Mouse (Mus musculus): ENCODE results near the gene Erbb3. TPM values are rescaled to one million over a fixed set of nuclear protein-coding genes. Genes with fewer than 3 reads are reported as not detected.
"Not testable (repeated sequence)": the region's sequence is repeated elsewhere in the genome, so short reads cannot be mapped to it uniquely, and the experiment has no call there.

Gene Erbb3
- polyA plus RNA-seq, 1 experiment from 2014 or later, result 0.19 TPM

DNA sequence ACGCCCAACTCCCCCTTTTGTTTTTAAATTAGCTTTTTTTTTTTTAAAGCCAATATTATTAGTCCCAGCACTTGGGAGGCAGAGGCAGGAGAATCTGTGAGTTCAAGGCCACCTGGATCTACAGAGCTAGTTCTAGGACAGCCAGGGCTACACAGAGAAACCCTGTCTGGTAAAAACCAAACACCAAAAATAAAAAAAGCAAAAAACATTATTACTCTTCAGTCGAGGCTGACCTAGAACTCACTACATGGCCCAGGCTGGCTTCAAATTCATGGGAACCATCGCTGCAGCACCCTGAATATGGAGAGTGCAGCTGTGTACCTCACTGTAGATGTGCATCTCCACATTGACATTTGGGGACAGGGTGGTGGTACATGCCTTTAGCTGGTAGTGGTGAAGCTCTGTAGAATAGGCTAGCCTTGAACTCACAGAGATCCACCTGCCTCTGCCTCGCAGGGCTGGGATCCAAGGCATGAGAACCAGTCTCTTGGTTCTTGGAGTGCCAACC, 33.7 kb upstream of the Erbb3 start:
- not testable (repeated sequence) for H3K9ac ChIP-seq (replicated peaks); ATAC-seq; H3K27me3 ChIP-seq; H3K27ac ChIP-seq; H3K4me3 ChIP-seq (replicated peaks); H3K4me2 ChIP-seq (replicated peaks); H3K9me3 ChIP-seq; H3K4me1 ChIP-seq (replicated peaks)
- WGBS, result 83% methylated on average over 4 of the region's 4 CpGs
- H3K36me3 ChIP-seq, result peaks cover 26% of the 10 kb centered on the region

- H3K9me3 ChIP-seq, result no peaks in the 10 kb centered on the region
- no peak for ATAC-seq
- peaks cover 9% of the 10 kb centered on the region for H3K4me1 ChIP-seq (replicated peaks)
- peaks cover 26% of the 10 kb centered on the region for H3K36me3 ChIP-seq
- H3K27me3 ChIP-seq, result no peaks in the 10 kb centered on the region
- H3K9ac ChIP-seq (replicated peaks), result no peak overlapping the region
- H3K4me3 ChIP-seq (replicated peaks), result no peak overlapping the region
- no peak overlapping the region for H3K27ac ChIP-seq
- no peak overlapping the region for H3K4me2 ChIP-seq (replicated peaks)
- 84% methylated on average over 4 of the region's 4 CpGs for WGBS
These were observed 33.2 kb upstream of the Erbb3 start for GRCm38 (mm10) chr10:128622702-128623101.

- Histone ChIP-seq H3K27me3 (no peaks in the 10 kb centered on the region), H3K9ac (replicated peaks) (no peak overlapping the region), H3K9me3 (no peaks in the 10 kb centered on the region), H3K4me3 (replicated peaks) (no peak overlapping the region), H3K27ac (no peak overlapping the region), H3K4me1 (replicated peaks) (peaks cover 9% of the 10 kb centered on the region), H3K36me3 (peaks cover 26% of the 10 kb centered on the region), H3K4me2 (replicated peaks) (no peak overlapping the region)
- no peak for ATAC-seq
- 85% methylated on average over 3 of the region's 3 CpGs for WGBS
These were observed 32.6 kb upstream of the Erbb3 start for GRCm38 (mm10) chr10:128621986-128622520.

DNA sequence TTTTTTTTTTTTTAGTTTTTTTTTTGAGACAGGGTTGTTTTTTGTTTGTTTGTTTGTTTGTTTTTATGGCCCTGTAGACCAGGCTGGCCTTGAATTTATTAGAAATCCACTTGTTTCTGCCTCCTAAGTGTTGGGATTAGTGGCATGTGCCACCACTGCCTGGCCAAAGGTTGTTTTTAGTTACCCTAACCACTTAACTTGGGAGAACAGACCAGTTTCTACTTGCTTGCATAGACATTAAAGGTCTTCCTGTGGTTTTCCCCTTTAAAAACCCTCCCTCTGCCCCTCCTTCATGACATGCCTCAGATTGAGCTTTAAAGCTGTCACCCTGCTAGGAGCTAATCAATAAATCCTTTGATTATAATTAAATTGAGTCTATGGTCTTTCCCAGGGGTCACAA, 30.8 kb upstream of the Erbb3 start:
- H3K36me3 ChIP-seq, result peaks cover 26% of the 10 kb centered on the region
- ATAC-seq, result no peak
- H3K9me3 ChIP-seq, result no peaks in the 10 kb centered on the region
- H3K4me2 ChIP-seq (replicated peaks), result no peak overlapping the region
- no peak overlapping the region for H3K27ac ChIP-seq
- H3K9ac ChIP-seq (replicated peaks), result no peak overlapping the region
- H3K4me3 ChIP-seq (replicated peaks), result no peak overlapping the region
- peaks cover 4% of the 10 kb centered on the region for H3K4me1 ChIP-seq (replicated peaks)
- H3K27me3 ChIP-seq, result no peaks in the 10 kb centered on the region

- not testable (repeated sequence) for H3K4me2 ChIP-seq (replicated peaks); H3K27ac ChIP-seq; H3K9me3 ChIP-seq; H3K4me1 ChIP-seq (replicated peaks); H3K4me3 ChIP-seq (replicated peaks); ATAC-seq; H3K27me3 ChIP-seq; H3K9ac ChIP-seq (replicated peaks)
- 93% methylated on average over 5 of the region's 5 CpGs for WGBS
- H3K36me3 ChIP-seq, result peaks cover 19% of the 10 kb centered on the region
These were observed 29.7 kb upstream of the Erbb3 start for GRCm38 (mm10) chr10:128619148-128619547.

DNA sequence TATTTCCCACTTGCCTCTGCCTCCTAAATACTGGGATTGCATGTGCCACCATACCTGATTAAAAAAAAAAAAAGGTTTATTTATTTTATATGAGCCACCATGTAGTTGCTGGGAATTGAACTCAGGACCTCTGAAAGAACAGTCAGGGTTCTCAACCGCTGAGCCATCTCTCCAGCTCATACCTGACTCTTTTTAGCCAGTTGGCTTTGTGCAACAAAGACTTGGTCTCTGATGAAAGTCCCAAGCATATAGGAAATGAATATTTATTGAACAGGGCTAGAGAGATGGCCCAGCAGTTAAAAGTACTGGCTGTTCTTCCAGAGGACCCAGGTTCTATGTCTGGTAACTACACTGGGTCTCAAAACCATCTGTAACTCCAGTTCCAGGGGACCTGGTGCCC, 29.1 kb upstream of the Erbb3 start:
- H3K9me3 ChIP-seq, result no peaks in the 10 kb centered on the region
- 89% methylated on average over 1 of the region's 1 CpGs for WGBS
- H3K9ac ChIP-seq (replicated peaks), result no peak overlapping the region
- H3K36me3 ChIP-seq, result peaks cover 13% of the 10 kb centered on the region
- no peak overlapping the region for H3K4me2 ChIP-seq (replicated peaks)
- no peak for ATAC-seq
- H3K4me1 ChIP-seq (replicated peaks), result no peaks in the 10 kb centered on the region
- no peak overlapping the region for H3K27ac ChIP-seq
- no peaks in the 10 kb centered on the region for H3K27me3 ChIP-seq
- no peak overlapping the region for H3K4me3 ChIP-seq (replicated peaks)

- H3K9me3 ChIP-seq; H3K27ac ChIP-seq; ATAC-seq; H3K4me3 ChIP-seq (replicated peaks); H3K9ac ChIP-seq (replicated peaks); H3K4me1 ChIP-seq (replicated peaks); H3K27me3 ChIP-seq; H3K36me3 ChIP-seq; H3K4me2 ChIP-seq (replicated peaks): not testable (repeated sequence)
- WGBS, result 88% methylated on average over 6 of the region's 7 CpGs
These were observed 26.5 kb upstream of the Erbb3 start for GRCm38 (mm10) chr10:128615798-128616448.

DNA sequence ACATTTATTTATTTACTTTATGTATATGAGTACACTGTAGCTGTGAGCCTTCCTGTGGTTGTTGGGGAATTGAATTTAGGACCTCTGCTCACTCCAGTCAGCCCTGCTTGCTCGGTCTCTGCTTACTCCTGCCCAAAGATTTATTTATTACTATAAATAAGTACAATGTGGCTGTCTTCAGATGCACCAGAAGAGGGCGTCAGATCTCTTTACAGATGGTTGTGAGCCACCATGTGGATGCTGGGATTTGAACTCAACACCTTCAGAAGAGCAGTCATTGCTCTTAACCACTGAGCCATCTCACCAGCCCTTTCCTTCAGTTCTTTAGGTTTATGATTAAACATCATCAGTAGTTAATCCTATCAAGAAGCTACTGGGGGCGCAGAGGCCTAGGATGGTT, 25.5 kb upstream of the Erbb3 start:
- Histone ChIP-seq H3K4me3 (replicated peaks) (no peak overlapping the region), H3K27me3 (no peaks in the 10 kb centered on the region), H3K27ac (no peak overlapping the region), H3K4me2 (replicated peaks) (no peak overlapping the region), H3K4me1 (replicated peaks) (0 out of 2 replicates have a peak, but pooled peaks cover 2% of the 10 kb centered on the region), H3K9ac (replicated peaks) (no peak overlapping the region), H3K36me3 (no peaks in the 10 kb centered on the region), H3K9me3 (no peaks in the 10 kb centered on the region)
- ATAC-seq, result no peak
- WGBS, result 60% methylated on average over 3 of the region's 3 CpGs

DNA sequence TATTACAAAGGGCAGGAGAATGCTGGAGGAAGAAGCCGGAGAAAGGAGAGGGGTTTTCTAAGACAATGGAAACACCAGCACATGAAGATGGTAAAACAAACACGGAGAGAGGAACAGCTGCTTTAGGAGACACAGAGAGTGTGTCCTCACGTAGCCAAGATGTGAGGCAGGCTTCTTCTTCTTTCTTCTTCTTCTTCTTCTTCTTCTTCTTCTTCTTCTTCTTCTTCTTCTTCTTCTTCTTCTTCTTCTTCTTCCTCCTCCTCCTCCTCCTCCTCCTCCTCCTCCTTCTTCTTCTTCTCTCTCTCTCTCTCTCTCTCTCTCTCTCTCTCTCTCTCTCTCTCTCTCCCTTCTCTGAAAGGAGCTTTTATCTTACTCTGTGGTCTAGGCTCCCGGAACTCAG, 24.4 kb upstream of the Erbb3 start:
- H3K27me3 ChIP-seq; H3K4me3 ChIP-seq (replicated peaks); H3K27ac ChIP-seq; H3K9me3 ChIP-seq; H3K36me3 ChIP-seq; H3K4me2 ChIP-seq (replicated peaks); H3K9ac ChIP-seq (replicated peaks); ATAC-seq; H3K4me1 ChIP-seq (replicated peaks): not testable (repeated sequence)
- WGBS, result 70% methylated on average over 4 of the region's 4 CpGs

DNA sequence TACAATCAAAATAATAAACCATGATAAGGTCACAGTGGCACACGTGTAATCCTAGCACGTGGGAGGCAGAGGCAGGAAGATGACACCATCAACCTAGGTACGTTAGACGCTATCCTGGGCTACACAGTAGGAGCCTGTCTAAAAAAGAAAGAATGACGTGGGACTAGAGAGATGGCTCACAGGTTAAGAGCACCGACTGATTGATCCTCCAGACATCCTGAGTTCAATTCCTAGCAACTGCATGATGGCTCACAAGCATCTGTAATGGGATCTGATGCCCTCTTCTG, 23.6 kb upstream of the Erbb3 start:
- no peak overlapping the region for H3K9ac ChIP-seq (replicated peaks)
- no peak overlapping the region; the same call in 1 of the 2 replicates for H3K27ac ChIP-seq
- 41% methylated on average over 6 of the region's 6 CpGs for WGBS
- H3K4me2 ChIP-seq (replicated peaks), result no peak overlapping the region
- no peaks in the 10 kb centered on the region for H3K9me3 ChIP-seq
- H3K4me1 ChIP-seq (replicated peaks), result 0 out of 2 replicates have a peak, but pooled peaks cover 2% of the 10 kb centered on the region
- no peak for ATAC-seq
- H3K27me3 ChIP-seq, result no peaks in the 10 kb centered on the region
- H3K4me3 ChIP-seq (replicated peaks), result no peak overlapping the region
- H3K36me3 ChIP-seq, result no peaks in the 10 kb centered on the region

DNA sequence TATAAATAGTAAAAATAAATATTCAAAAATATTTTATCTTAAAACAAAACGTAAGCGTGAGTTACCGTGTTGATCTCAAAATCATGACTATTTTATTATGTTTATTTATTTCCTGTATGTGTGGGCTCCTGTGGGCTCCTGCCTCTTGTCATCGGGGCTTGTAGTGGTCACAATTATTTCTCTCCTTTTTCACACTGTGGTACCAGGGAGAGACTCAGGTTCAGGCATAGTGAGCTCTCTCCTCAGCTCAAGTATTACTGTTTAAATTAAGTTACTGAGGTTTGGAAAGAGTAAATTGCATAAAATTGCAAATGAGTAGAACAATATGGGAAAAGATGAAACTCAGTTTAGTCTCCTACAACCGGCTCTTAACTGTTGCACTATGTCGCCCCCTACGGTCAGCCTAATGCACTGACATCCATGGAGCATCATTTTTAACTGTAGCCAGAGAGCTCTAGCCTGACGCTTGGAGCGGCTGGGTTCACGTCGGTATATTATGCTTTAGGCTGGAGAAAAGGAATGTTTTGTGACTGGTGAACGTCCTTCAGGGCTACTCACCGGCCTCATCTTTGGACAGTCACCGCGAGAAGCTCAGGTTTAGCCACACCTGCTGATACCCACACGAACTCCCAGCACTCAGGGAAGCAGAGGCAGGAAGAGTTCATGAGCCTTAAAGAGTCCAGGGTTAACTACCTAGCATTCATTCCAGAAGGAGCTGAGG, 23.1 kb upstream of the Erbb3 start:
- 0 out of 2 replicates have a peak, but pooled peaks cover 2% of the 10 kb centered on the region for H3K4me1 ChIP-seq (replicated peaks)
- no peak overlapping the region for H3K9ac ChIP-seq (replicated peaks)
- no peaks in the 10 kb centered on the region for H3K27me3 ChIP-seq
- H3K27ac ChIP-seq, result no peak overlapping the region; the same call in 1 of the 2 replicates
- WGBS, result 14% methylated on average over 16 of the region's 16 CpGs
- no peaks in the 10 kb centered on the region for H3K36me3 ChIP-seq
- no peaks in the 10 kb centered on the region for H3K9me3 ChIP-seq
- ATAC-seq, result peak; percentile 55; the same call in 1 of the 2 replicates
- no peak overlapping the region for H3K4me3 ChIP-seq (replicated peaks)
- 0 out of 2 replicates have a peak overlapping the region, but pooled peaks have one; percentile 13 for H3K4me2 ChIP-seq (replicated peaks)

GRCm38 (mm10) chr10:128606483-128606882, 17.0 kb upstream of the Erbb3 start:
- no peak overlapping the region for H3K9ac ChIP-seq (replicated peaks)
- ATAC-seq, result no peak
- no peaks in the 10 kb centered on the region for H3K27me3 ChIP-seq
- no peak overlapping the region for H3K4me3 ChIP-seq (replicated peaks)
- no peak overlapping the region for H3K27ac ChIP-seq
- WGBS, result 43% methylated on average over 2 of the region's 2 CpGs
- H3K9me3 ChIP-seq, result no peaks in the 10 kb centered on the region
- H3K36me3 ChIP-seq, result no peaks in the 10 kb centered on the region
- no peaks in the 10 kb centered on the region for H3K4me1 ChIP-seq (replicated peaks)
- no peak overlapping the region for H3K4me2 ChIP-seq (replicated peaks)
